Mouse (Mus musculus): Measurements from ENCODE around the gene Ctnna3.
"Not testable (repeated sequence)": the region's sequence is repeated elsewhere in the genome, so short reads cannot be mapped to it uniquely, and the experiment has no call there.

The Ctnna3 gene

GRCm38 (mm10) chr10:64836315-64836714, 1406.4 kb downstream of the Ctnna3 start:
- no peak for DNase-seq (ENCODE audit: extremely low spot score, low read depth, low spot score)

DNA sequence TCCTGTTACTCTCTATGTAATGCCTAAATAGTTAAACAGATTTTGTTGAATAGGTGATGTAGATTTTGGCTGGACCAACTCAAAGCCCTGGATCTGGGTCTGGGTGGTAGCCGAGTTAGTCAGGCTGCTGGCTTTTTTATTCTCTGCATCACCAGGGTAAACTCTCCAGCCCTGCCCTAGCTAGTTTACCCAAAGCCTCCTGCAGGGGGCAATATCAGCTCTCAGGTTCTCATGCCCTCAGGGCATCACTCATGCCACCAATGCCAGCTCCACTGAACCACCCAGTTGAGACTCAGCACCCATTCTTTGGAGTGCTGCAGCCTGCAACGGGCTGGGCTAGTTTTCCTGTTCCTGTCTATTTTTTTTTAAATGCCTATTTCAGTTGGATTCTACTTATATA, 1431.5 kb downstream of the Ctnna3 start:
- DNase-seq (ENCODE audit: extremely low spot score, low read depth, low spot score): no peak

DNA sequence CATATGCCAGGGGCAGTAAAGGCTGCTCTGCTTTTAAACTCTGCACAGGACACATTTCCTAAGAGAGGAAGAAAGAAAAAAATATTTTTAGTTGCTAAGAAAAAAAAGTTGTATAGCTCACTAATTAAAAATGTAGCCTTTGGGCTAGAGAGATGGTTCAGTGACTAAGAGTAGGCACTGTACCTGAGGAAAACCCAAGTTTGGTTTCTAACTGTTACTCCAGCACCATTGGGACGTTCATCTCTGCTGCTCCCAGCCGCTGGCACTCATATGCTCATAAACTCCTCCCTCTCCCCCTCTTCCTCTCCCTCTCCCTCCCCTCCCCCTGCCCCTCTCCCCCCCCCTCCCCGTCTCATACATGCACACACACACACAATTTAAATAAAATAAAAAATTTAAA, 1441.0 kb downstream of the Ctnna3 start:
- DNase-seq (ENCODE audit: extremely low spot score, low read depth, low spot score): no peak

GRCm38 (mm10) chr10:64876506-64876905, 1446.6 kb downstream of the Ctnna3 start:
- no peak for DNase-seq (ENCODE audit: extremely low spot score, low read depth, low spot score)

DNA sequence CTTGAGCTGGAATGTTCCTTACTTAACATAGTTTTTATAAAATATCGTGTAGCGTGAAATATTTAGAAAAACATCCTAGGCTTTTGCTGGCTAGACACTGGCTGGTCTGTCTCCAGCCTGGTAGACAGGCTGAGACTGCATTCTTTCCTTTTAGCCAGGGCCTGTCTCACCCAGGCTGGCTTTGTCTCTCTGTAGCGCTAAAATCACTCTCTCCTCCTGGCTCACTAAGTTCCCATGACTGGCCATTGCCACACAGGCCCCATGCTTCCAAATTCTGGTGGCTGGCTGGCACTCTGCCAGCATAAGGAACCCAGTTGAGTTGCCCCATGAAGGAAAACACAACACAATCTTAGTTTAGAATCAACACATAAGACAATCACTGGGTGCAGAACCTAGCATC, 1450.0 kb downstream of the Ctnna3 start:
- DNase-seq (ENCODE audit: extremely low spot score, low read depth, low spot score): no peak

DNA sequence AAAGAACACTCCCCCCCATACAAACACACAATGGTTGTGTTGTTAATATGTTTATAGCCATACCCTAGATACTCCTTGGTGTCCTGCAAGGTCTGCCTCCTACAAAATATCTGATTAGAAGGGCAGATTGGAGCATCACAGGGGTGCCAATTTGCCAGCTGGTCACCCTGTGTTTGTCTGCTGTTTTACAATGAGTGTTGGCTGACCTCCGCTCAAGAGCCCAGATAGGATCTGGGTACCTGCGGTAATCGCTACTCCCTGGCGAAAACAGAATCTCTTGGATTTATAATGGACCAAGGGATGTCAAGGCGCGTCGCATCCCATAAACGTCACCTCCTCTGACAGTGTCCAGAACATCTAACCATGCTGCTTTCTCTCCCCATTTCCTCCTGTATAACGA, 1457.0 kb downstream of the Ctnna3 start:
- DNase-seq (ENCODE audit: extremely low spot score, low read depth, low spot score): no peak

DNA sequence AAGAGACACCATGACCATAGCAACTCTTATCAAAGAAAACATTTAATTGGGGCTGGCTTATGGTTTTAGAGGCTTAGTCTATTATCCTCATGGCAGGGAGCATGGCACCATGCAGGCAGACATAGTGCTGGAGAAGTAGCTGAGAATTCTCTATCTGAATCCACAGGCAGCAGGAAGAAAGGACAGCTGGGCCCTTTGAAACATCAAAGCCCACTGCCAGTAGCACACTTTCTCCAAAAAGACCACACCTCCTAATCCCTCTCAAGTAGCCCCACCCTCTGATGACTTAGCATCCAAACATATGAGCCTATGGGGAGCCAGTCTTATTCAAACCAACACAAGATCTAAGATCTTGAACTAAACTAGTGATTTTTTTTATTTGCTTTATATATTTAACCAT, 1462.6 kb downstream of the Ctnna3 start:
- no peak for DNase-seq (ENCODE audit: extremely low spot score, low read depth, low spot score)

- DNase-seq (ENCODE audit: extremely low spot score, low read depth, low spot score): no peak
These were observed 1468.8 kb downstream of the Ctnna3 start for GRCm38 (mm10) chr10:64898739-64899138.

GRCm38 (mm10) chr10:64901726-64902125, 1471.8 kb downstream of the Ctnna3 start:
- DNase-seq (ENCODE audit: extremely low spot score, low read depth, low spot score): no peak

- DNase-seq (ENCODE audit: extremely low spot score, low read depth, low spot score): no peak
These were observed 1511.1 kb downstream of the Ctnna3 start for GRCm38 (mm10) chr10:64940975-64941374.

- no peak for DNase-seq (ENCODE audit: extremely low spot score, low read depth, low spot score)
These were observed 1528.5 kb downstream of the Ctnna3 start for GRCm38 (mm10) chr10:64958391-64958790.

DNA sequence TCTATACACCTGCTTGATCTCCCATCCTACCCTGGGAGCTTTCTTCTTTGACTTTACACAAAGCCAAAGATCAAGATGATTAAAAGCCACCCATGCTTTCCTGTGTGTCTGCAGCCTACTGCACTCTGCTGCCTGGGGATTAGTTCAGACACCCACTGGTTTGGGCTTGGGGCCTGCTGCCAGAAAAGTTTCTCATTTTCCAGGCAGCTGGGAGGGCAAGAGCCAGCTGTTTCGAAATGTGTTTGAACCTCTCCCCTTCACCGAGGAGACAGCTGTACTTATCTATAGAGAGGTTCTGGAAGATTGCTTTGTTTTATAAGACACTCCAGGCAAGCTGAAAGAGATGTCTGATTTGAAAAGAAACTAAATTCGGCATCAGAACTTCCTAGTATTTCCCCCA, 1563.0 kb downstream of the Ctnna3 start:
- no peak for DNase-seq (ENCODE audit: extremely low spot score, low read depth, low spot score)

GRCm38 (mm10) chr10:65013525-65013924, 1583.6 kb downstream of the Ctnna3 start:
- no peak for DNase-seq (ENCODE audit: extremely low spot score, low read depth, low spot score)

GRCm38 (mm10) chr10:65022667-65023066, 1592.8 kb downstream of the Ctnna3 start:
- DNase-seq (ENCODE audit: extremely low spot score, low read depth, low spot score): no peak

GRCm38 (mm10) chr10:65033516-65033915, 1603.6 kb downstream of the Ctnna3 start:
- not testable (repeated sequence) for DNase-seq (ENCODE audit: extremely low spot score, low read depth, low spot score)
